Mouse (Mus musculus): ENCODE measurements at regions not wholly inside any gene's neighbourhood (a gene's known extent, or its start where the extent isn't known, plus 50 kb on each side); places are given as distances from the start of the nearest gene placed in this dataset.

DNA sequence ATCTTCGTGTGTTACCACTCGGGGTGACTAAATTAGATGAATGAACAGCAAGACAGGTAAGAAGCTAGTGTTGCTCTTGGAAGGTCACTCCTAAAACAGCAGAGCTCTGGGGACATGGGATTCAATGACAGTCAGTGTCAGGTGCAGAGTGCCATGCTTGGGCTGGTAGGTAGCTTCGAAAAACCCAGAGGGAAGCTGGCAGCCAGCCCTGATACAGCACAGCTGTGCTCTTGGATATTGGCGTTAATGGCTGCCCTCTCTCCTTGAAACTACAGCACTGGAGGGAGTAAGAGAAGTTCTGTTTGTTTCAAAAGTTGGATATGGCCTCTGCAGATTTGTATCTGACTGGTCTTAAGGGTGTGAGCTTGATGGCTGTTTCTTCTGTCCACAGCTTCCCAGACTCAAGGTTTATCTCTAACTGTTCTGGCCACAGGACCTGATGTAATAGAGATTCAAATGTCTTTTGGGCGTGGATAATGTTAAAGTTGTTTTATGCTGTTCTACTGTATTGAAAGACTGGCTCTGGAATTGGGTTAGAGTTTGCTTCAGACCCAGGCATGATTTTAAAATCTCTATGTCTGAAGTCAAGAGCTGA lies 152.7 kb downstream of the Cand1 start:
- no peak for TF ChIP-seq MAFK (IDR thresholded peaks at IDR 0.05; ENCODE audit: insufficient read depth, low read depth, low read length)
- no peak for TF ChIP-seq ZNF384 (IDR thresholded peaks at IDR 0.05; ENCODE audit: low read depth, low read length)
- no peak for TF ChIP-seq CHD2 (IDR thresholded peaks at IDR 0.05; ENCODE audit: low read depth, low read length)
- TF ChIP-seq ZC3H11A (IDR thresholded peaks at IDR 0.05; ENCODE audit: borderline replicate concordance, low read depth, low read length), result no peak
- TF ChIP-seq HCFC1 (IDR thresholded peaks at IDR 0.05; ENCODE audit: borderline replicate concordance, insufficient read depth, low read length), result no peak

Measured in ES-E14 (cell line).